Mouse (Mus musculus) testis, adult 2 months (tissue): ENCODE measurements around the gene Ttc7. TPM values are rescaled to one million over a fixed set of nuclear protein-coding genes. Genes with fewer than 3 reads are reported as not detected.
"Not testable (repeated sequence)": the region's sequence is repeated elsewhere in the genome, so short reads cannot be mapped to it uniquely, and the experiment has no call there.

Experiments used
- H3K27ac ChIP-seq: fragments of 200-500 bp; 2 replicates; pipeline ENCODE4 v1.5.1; 2012; ENCODE audit warnings: low read depth, low read length; ENCODE audit not compliant: control insufficient read depth, insufficient read depth
- H3K27me3 ChIP-seq: fragments of 200-500 bp; 2 replicates; pipeline ENCODE4 v1.6.1; 2012; ENCODE audit warnings: mild to moderate bottlenecking, low read length, moderate library complexity; ENCODE audit not compliant: control insufficient read depth, insufficient read depth
- H3K36me3 ChIP-seq: fragments of 200-500 bp; 2 replicates; pipeline ENCODE4 v1.6.1; 2012; ENCODE audit warnings: mild to moderate bottlenecking, low read length; ENCODE audit not compliant: control insufficient read depth, insufficient read depth
- H3K4me1 ChIP-seq: fragments of 200-500 bp; 2 replicates; pipeline ENCODE4 v1.6.1; 2012; ENCODE audit warnings: low read length; ENCODE audit not compliant: control insufficient read depth, insufficient read depth
- H3K4me3 ChIP-seq: fragments of 200-500 bp; 2 replicates; pipeline ENCODE4 v1.5.1; 2012; ENCODE audit warnings: low read depth, mild to moderate bottlenecking, low read length, moderate library complexity, mixed read lengths; ENCODE audit not compliant: control insufficient read depth
- CTCF ChIP-seq: fragments of 200-500 bp; IDR thresholded peaks from 2 replicates; pipeline ENCODE4 v1.5.1; 2012; ENCODE audit warnings: low read depth, mild to moderate bottlenecking, inconsistent platforms, low read length, moderate library complexity; ENCODE audit not compliant: control insufficient read depth, insufficient read depth, insufficient replicate concordance
- POLR2A ChIP-seq: fragments of 200-500 bp; IDR thresholded peaks from 2 replicates; pipeline ENCODE4 v1.6.1; 2012; ENCODE audit warnings: low read depth, mild to moderate bottlenecking, inconsistent platforms, low read length, moderate library complexity; ENCODE audit not compliant: control insufficient read depth
- polyA plus RNA-seq: library from polyadenylated mRNA; depleted of rRNA; stranded (reverse); fragments of >200 nt; gene quantifications from 2 replicates; pipeline ENCODE4 v1.2.3, GENCODE M21; 2012

Ttc7 gene
- polyA plus RNA-seq, 1 experiment = 71.5 TPM

GRCm38 (mm10) chr17:87298944-87299343, 16.3 kb downstream of the Ttc7 start:
- no peak overlapping the region for H3K27ac ChIP-seq

DNA sequence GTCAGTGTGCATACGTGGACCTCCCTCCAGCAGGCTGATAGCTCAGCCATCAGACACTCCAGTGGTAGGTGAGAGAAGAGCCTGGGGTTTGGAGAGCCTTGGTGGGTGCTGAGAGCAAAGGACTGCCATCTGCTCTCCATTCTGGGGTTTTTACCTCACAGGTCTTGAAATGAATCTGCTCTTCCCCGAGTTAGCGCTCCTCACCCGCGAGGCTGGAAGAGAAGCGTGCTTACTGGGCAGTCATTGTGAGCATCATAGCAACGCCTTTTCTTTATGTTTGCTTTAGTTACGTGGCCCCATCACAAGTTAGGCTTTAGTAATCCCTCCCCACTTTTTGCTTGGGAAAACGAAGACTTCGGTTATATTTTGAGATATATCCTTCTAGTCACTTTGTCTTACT, 17.7 kb downstream of the Ttc7 start:
- TF ChIP-seq CTCF = no peak
- no peaks in the 10 kb centered on the region for H3K36me3 ChIP-seq
- H3K27me3 ChIP-seq = no peaks in the 10 kb centered on the region
- H3K4me3 ChIP-seq = no peak overlapping the region
- H3K27ac ChIP-seq = no peak overlapping the region
- H3K4me1 ChIP-seq = no peaks in the 10 kb centered on the region; the same call in 1 of the 2 replicates

More at GRCm38 (mm10) chr17:87298944-87299343, 16.3 kb downstream of the Ttc7 start:
- TF ChIP-seq CTCF = no peak
- no peak for TF ChIP-seq POLR2A
- H3K36me3 ChIP-seq = no peaks in the 10 kb centered on the region
- no peak overlapping the region for H3K4me3 ChIP-seq
- H3K4me1 ChIP-seq = no peaks in the 10 kb centered on the region; the same call in 1 of the 2 replicates
- H3K27me3 ChIP-seq = no peaks in the 10 kb centered on the region

GRCm38 (mm10) chr17:87301607-87302006, 18.9 kb downstream of the Ttc7 start:
- not testable (repeated sequence) for H3K4me3 ChIP-seq, H3K27me3 ChIP-seq, H3K27ac ChIP-seq, H3K4me1 ChIP-seq, H3K36me3 ChIP-seq

- H3K27ac ChIP-seq = no peak overlapping the region
- TF ChIP-seq CTCF (no peak), POLR2A (no peak)
- no peaks in the 10 kb centered on the region for H3K36me3 ChIP-seq
- no peak overlapping the region for H3K4me3 ChIP-seq
- H3K4me1 ChIP-seq = no peaks in the 10 kb centered on the region; the same call in 1 of the 2 replicates
- no peaks in the 10 kb centered on the region for H3K27me3 ChIP-seq
These were observed 19.5 kb downstream of the Ttc7 start for GRCm38 (mm10) chr17:87302014-87302794.

- TF ChIP-seq POLR2A (no peak), CTCF (no peak)
- Histone ChIP-seq H3K4me3 (no peak overlapping the region), H3K4me1 (no peaks in the 10 kb centered on the region; the same call in 1 of the 2 replicates), H3K36me3 (no peaks in the 10 kb centered on the region), H3K27me3 (no peaks in the 10 kb centered on the region), H3K27ac (no peak overlapping the region)
These were observed 21.6 kb downstream of the Ttc7 start for GRCm38 (mm10) chr17:87304151-87304894.

DNA sequence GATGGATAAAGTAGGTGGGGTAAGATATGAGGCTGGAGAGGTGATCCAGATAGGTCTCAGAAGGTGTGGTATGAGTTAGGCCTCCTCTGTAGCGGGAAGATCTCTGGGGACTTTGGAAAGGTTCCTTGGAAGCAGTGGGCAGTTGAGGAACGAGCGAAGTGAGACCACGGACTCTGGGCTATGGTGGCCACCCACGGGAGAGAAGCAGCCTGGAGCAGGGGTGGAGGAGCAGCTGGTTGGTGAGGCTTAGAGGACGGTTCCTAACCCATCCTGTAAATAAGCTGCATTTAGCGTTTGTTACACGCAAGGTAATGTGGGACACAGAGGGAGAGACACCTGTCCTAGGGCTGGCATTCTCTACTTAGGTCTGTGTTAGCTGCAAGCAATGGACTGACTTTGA, 22.4 kb downstream of the Ttc7 start:
- Histone ChIP-seq H3K4me3 (no peak overlapping the region), H3K4me1 (no peaks in the 10 kb centered on the region), H3K27ac (no peak overlapping the region), H3K36me3 (no peaks in the 10 kb centered on the region), H3K27me3 (no peaks in the 10 kb centered on the region)
- TF ChIP-seq CTCF (no peak), POLR2A (no peak)

GRCm38 (mm10) chr17:87306746-87307145, 24.1 kb downstream of the Ttc7 start:
- no peak overlapping the region for H3K27ac ChIP-seq
- no peak overlapping the region for H3K4me3 ChIP-seq
- H3K4me1 ChIP-seq = no peaks in the 10 kb centered on the region
- H3K36me3 ChIP-seq = no peaks in the 10 kb centered on the region
- H3K27me3 ChIP-seq = no peaks in the 10 kb centered on the region
- TF ChIP-seq CTCF (no peak), POLR2A (no peak)
